Mouse (Mus musculus) testis, adult 2 months (tissue): Measurements from ENCODE around the gene Adss.
"Not testable (repeated sequence)": the region's sequence is repeated elsewhere in the genome, so short reads cannot be mapped to it uniquely, and the experiment has no call there.

Experiments
- CTCF ChIP-seq: fragments of 200-500 bp; IDR thresholded peaks from 2 replicates; pipeline ENCODE4 v1.5.1; 2012; ENCODE audit warnings: low read depth, mild to moderate bottlenecking, inconsistent platforms, low read length, moderate library complexity; ENCODE audit not compliant: control insufficient read depth, insufficient read depth, insufficient replicate concordance
- POLR2A ChIP-seq: fragments of 200-500 bp; IDR thresholded peaks from 2 replicates; pipeline ENCODE4 v1.6.1; 2012; ENCODE audit warnings: low read depth, mild to moderate bottlenecking, inconsistent platforms, low read length, moderate library complexity; ENCODE audit not compliant: control insufficient read depth

DNA sequence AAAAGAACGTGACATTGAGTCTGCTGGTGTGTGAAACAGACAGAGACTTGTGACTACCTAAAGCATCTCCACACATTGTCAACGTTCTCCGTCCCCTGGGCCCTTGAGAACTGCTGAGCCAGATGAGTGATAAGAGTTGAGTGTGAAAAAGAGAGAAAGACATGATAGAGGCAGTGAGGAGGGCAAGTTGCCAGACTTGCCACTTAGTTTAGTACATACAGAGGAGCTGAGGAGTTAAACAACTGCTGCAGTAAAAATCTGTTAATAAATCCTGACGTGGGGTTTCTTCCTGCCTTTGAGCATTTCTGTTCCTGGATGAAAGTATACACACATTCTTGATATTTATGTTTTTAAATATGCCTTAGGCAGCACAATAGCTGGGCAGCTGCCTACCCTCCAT, 31.5 kb upstream of the Adss start:
- TF ChIP-seq CTCF, POLR2A: not testable (repeated sequence)
